Mouse (Mus musculus): ENCODE measurements around the gene Cul9.
"Not testable (repeated sequence)": the region's sequence is repeated elsewhere in the genome, so short reads cannot be mapped to it uniquely, and the experiment has no call there.

Cul9 gene

DNA sequence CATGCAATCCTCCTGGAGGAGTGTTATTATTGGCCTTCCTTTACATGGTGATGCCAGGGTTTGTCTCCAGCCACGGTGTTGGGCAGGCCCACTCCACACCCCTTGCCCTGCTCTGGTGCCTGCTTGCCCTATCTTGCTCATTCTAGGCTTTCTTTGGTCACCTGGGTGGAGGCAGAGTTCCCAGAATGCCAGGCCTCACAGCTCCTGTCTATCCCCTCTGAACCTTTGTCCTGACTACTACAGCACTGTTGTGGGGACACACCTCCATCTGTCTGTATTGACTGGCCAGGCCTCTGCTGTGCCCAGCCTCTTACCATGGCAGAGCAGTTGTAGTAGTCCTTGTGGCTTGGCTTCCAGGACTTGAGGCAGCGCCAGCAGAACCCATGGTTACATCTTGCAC is 43.4 kb downstream of the Cul9 start:
- no peak for DNase-seq (ENCODE audit: low spot score in 2 of 2)

- no peak for DNase-seq (ENCODE audit: low spot score in 2 of 2)
Measured at GRCm38 (mm10) chr17:46497956-46498355, 48.2 kb downstream of the Cul9 start.

GRCm38 (mm10) chr17:46496623-46497434 is 49.4 kb downstream of the Cul9 start, which contains the start of gene Dnph1:
Dnph1 (plus strand) TSS chr17:46496711.
- DNase-seq (ENCODE audit: low spot score in 2 of 2): peak; percentile 51 to 75

DNA sequence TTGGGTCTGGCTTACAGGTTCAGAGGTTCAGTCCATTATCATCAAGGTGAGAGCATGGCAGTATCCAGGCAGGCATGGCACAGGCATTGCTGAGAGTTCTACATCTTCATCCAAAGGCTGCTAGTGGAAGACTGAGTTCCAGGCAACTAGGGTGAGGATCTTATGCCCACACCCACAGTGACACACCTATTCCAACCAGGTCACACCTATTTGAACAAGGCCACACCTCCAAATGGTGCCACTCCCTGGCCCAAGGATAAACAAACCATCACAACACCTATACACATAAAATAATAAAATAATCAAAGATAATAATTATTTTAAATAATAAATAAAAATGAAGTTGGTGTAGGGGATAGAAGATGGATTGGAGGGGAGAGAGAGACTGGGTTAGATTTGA is 50.1 kb downstream of the Cul9 start:
- not testable (repeated sequence) for DNase-seq (ENCODE audit: low spot score in 2 of 2)

- no peak for DNase-seq (ENCODE audit: low spot score in 2 of 2)
Measured at GRCm38 (mm10) chr17:46495486-46495885, 50.7 kb downstream of the Cul9 start.

- peak in 1 of 2 experiments; percentile 60 for DNase-seq (ENCODE audit: low spot score in 2 of 2)
Measured at GRCm38 (mm10) chr17:46487431-46487830, 58.8 kb downstream of the Cul9 start, which contains the start of gene Ttbk1. Ttbk1 (minus strand) TSS chr17:46487675.

GRCm38 (mm10) chr17:46486995-46487394 is 59.2 kb downstream of the Cul9 start:
- no peak for DNase-seq (ENCODE audit: low spot score in 2 of 2)

GRCm38 (mm10) chr17:46484461-46484875 is 61.7 kb downstream of the Cul9 start:
- DNase-seq (ENCODE audit: low spot score in 2 of 2): no peak

- DNase-seq (ENCODE audit: low spot score in 2 of 2): no peak
Measured at GRCm38 (mm10) chr17:46484021-46484431, 62.2 kb downstream of the Cul9 start.

GRCm38 (mm10) chr17:46483561-46484001 is 62.6 kb downstream of the Cul9 start:
- peak in 1 of 2 experiments; percentile 44 for DNase-seq (ENCODE audit: low spot score in 2 of 2)

DNA sequence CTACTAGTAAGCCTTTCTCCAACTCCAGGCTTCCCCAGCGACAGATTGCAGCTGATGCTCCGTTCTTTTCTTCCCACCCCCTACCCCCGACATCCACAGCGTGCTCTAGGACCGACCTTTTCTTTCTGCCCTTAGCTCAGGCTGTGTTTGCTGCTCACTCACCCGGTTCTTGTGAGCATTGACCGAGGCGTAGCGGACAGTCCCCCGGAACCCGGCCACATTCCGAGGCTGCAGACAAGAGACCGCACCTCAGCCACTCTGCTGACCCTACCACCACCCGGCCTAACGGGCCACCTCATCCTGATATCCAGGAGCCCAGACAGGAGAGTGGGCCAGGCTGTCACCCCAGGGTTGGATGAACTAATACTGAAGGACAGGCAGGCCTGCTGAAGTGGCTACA is 68.9 kb downstream of the Cul9 start:
- no peak for DNase-seq (ENCODE audit: low spot score in 2 of 2)

- DNase-seq (ENCODE audit: low spot score in 2 of 2): no peak
Measured at GRCm38 (mm10) chr17:46476601-46477000, 69.6 kb downstream of the Cul9 start.

DNA sequence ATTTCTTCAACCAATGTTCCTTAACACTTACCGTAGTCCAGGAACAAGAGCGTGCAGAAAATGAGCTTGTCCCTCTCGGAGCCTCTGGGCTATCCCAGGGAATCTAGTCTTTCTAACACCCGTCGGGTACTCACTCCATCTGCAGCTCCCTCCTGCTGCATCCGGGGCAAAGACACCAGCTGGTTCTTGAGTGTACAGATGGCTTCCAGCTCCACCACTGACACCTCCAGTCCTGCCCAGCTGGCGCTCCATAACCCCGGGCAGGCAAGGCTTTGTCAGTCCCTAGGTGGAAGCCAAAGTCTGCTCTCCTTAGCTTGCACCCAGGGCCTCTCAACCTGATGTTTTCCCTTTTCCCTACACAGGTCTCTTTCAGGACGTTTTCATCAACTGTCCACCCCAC is 78.4 kb downstream of the Cul9 start:
- no peak for DNase-seq (ENCODE audit: low spot score in 2 of 2)

- no peak for DNase-seq (ENCODE audit: low spot score in 2 of 2)
Measured at GRCm38 (mm10) chr17:46462226-46462625, 84.0 kb downstream of the Cul9 start.

DNA sequence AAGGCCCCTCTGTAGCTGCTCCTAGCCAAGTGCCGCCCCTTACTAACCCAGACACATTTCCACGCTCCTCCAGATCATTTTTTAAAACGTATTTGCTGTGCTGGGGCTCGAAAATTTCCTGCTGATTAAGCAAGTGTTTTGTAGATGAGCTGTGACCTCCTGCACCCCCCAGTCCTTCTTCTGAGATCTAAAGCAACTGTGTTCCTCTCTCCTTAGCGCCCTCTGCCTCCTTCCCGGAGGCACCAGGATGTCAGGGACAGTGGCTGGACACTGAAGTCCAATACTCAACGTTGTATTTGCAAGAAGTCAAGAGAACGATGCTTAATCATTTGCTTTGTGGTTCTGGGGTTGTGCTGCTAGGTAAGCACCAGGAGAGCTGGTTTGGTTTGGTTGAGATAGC is 84.8 kb downstream of the Cul9 start:
- no peak for DNase-seq (ENCODE audit: low spot score in 2 of 2)

DNA sequence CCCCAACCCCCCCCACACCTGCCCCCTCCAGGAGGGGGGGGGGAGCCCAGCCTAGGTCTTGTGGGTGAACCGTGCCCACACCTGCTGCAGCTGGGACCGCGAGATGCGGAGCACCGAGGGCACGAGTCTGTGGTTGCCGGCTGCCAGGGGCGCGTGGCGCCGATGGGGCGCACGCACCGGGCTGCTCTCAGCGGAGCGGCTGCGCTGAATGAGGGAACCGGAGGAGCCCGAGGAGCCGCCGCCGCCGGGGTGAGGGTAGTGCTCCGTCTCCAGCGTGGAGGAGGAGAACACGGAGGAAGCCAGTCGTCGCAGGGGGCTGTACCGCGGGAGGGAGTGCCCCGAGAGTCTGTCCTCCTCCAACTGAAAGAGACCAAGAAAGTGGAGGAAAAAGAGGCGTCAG is 85.5 kb downstream of the Cul9 start:
- DNase-seq (ENCODE audit: low spot score in 2 of 2): no peak

DNA sequence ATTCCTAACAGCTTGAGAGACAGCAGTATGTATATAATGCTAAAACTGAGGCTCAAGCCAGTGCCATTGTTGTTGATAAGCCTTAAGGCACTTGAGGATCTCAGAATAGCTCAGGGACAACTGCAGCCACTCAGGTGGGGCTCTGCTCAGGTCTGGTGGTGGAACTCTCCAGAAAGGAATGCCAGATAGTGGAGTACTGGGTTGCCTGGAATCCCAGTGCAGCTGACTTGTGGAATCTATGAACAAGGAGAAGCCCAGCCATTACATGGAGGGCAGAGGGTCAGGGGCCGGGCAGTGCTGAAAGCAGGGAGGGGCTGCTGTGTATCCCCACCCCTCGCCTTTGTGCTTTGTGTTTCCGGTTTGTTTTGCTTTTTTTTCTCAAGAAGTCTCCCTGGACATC is 87.7 kb downstream of the Cul9 start:
- no peak for DNase-seq (ENCODE audit: low spot score in 2 of 2)

DNA sequence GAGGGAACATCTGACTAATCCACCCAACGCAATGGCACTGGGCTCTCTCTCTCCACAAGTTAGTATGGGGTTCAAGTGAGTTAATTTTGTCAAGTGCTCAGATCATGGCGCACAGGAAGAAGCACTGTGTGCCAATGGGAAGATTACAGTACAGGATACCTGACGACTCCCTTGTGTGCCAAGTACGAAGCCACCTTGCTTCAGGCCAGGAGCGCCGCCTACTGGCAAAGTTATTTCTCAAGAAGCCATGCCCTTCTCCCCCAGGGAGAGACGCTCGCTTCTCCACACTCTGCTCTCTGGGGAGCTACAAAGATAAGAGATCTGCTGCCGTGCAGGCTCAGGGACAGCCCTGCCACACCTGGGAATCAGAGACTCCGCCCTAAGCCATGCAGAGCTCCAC is 88.4 kb downstream of the Cul9 start:
- DNase-seq (ENCODE audit: low spot score in 2 of 2): peak in 1 of 2 experiments; percentile 34

DNA sequence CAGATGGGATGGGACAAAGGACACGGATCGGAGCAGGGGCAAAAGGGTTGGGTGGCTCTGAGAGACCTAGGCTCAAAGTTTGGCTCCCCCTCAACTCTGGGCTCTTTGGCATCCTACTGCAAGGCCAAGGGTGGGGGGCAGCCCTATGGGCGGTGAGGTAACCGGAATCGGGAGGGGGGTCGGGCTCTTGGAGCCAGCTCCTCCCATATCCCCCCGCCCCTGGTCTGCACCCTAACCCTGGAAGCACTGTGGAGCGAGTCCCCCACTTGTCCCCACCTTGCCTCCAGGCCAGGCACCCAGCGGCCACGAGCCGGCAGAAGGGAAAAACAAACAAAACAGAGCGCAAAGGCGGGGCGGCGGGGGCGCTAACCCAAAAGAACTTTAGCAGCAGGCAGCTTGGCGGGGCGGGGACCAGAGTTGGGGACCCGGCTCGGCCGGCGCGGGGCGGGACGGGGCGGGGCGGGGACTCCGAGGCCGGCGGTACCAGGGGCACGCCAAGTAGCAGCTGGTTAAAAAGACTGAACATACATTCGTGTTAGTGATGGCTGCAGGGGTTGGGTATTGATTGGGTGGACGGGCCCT is 91.0 kb downstream of the Cul9 start:
- peak in 1 of 2 experiments; percentile 35 for DNase-seq (ENCODE audit: low spot score in 2 of 2)

GRCm38 (mm10) chr17:46454539-46454938 is 91.6 kb downstream of the Cul9 start:
- DNase-seq (ENCODE audit: low spot score in 2 of 2): no peak

- no peak for DNase-seq (ENCODE audit: low spot score in 2 of 2)
Measured at GRCm38 (mm10) chr17:46453970-46454411, 92.2 kb downstream of the Cul9 start.

GRCm38 (mm10) chr17:46453302-46453948 is 92.8 kb downstream of the Cul9 start:
- no peak for DNase-seq (ENCODE audit: low spot score in 2 of 2)

Measured in cerebellum, postnatal 4 days (tissue).